Mouse (Mus musculus): ENCODE measurements at regions not wholly inside any gene's neighbourhood (a gene's known extent, or its start where the extent isn't known, plus 50 kb on each side); places are given as distances from the start of the nearest gene placed in this dataset.

DNA sequence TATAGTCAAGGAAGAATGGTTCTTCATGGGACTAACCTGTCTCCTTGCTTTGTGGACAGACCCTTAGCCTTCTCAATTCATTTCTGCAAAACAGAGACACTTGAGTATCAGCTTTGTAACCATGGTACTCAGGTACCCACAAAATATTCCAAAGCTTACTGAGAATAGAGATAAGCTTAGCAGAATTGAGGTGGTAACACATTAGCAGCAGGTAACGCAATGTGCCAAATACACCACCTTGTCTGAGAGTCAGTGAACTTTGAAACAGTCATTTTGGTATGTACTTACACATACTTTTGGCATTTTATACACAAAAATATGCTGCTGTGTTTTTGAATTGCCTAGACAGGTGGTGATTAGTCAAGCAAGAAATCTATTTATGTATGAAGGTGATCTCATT lies 69.8 kb upstream of the Slc6a14 start:
- no peak for DNase-seq (ENCODE audit: low spot score)

DNA sequence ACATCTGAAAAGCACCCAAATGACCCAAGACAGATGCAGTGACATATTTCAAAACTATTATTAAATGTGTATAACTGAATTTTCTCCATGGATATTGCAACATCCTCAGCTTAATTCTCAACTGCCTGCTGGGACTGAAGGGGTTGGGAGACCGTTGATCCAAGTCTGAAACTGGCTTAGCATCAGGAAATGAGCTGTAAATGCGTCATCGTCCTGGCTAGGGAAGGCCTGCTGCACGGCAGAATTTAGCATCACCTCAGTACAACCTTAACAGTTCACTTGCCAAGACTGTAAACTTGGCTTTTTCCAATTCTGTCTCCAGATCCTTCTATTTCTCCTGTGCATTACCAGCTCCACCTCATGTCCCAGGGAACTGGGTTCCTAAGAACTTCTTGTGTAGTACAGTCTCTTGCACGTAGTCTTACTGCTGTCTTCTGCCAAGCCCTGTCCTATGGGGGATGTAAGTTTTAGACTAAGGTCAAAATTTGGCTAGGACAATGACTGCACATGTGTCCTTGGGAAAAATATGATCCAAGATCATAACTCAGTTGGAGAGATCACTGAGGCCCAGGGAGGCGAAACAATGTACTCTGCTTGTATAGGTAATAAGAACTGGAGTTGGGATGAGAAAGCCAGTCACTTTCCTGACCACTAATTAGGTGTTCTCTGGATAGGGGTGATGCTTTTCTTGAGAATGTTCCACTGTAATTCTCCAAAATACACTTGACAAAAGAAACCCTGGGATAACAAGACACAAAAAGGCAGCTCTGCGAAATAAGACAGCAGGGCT lies 63.0 kb upstream of the Slc6a14 start:
- peak; percentile 51 for DNase-seq (ENCODE audit: low spot score)

Data from adipocyte (in vitro differentiated cells).